Mouse (Mus musculus): Measurements from ENCODE around the gene Cnnm3. TPM values are rescaled to one million over a fixed set of nuclear protein-coding genes. Genes with fewer than 3 reads are reported as not detected.

The Cnnm3 gene
- total RNA-seq, 1 experiment = 28.6 TPM

DNA sequence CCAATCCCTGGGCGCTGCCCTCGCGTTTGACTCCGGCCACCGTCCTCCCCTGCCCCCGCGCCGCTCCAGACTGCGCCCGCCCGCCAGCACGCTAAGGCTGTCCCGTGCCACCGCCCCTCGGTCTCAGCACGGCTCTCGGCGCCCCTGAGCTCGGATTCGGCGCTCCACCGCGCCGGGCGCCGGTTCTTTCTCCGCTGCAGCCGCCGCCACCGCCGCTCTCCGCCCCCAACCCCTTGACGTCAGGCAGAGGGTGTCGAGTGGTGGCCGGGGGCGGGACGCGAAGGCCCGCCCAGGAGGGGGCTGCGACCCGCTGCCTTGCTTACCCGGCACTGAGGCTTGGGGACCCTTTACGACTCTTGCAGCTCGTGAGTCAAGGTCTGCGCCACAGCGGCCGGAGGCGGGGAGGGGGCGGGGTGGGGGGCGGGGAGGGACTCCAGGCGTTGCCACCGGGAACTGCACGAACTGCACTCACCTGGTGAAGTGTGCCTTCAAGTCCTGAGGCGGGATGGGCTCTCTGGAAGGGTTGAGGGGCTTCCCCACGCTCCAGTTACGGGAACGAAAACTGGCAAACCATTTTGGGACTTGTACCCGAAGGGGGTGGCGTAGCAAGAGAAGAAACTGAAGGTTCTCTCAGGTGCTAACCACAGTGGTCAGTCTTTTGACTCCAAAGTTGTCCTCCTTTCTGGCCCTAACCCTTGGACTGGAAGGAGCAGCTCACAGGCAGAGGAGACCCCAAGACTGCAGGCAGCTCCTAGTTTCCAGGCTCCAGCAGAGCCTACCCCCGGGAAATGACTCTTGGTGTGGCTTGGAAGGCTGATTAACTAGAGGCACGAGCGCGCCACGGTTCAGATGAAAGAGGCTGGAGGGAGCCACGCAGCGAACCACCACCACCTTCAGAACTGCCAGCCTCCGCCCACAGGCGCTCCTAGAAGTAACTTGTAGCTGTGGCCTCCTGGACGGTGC, 46.6 kb downstream of the Cnnm3 start, which contains the start of gene Sema4c:
Gene Sema4c, minus strand, starts transcription at position 319 of the 963 bp plus-strand sequence.
- TF ChIP-seq MAFK (IDR thresholded peaks at IDR 0.05; ENCODE audit: insufficient read depth, low read depth, low read length) = no peak
- no peak for TF ChIP-seq ZNF384 (IDR thresholded peaks at IDR 0.05; ENCODE audit: low read depth, low read length)
- TF ChIP-seq HCFC1 (IDR thresholded peaks at IDR 0.05; ENCODE audit: borderline replicate concordance, insufficient read depth, low read length) = no peak
- TF ChIP-seq ZC3H11A (IDR thresholded peaks at IDR 0.05; ENCODE audit: borderline replicate concordance, low read depth, low read length) = no peak
- no peak for TF ChIP-seq CHD2 (IDR thresholded peaks at IDR 0.05; ENCODE audit: low read depth, low read length)
- peaks cover 3 to 16% of the 10 kb centered on the region in 2 experiments; a peak in 2 of 4 replicates for H3K4me1 ChIP-seq (ENCODE audit: control insufficient read depth in 2 of 2, insufficient read depth in 2 of 2, low read length in 2 of 2, poor library complexity in 1 of 2)
- H3K9me3 ChIP-seq (ENCODE audit: control insufficient read depth, insufficient read depth, low read depth, low read length) = no peaks in the 10 kb centered on the region
- no peaks in the 10 kb centered on the region; the same call in 1 of the 2 replicates for H3K36me3 ChIP-seq (ENCODE audit: control insufficient read depth, insufficient read depth, low read length, poor library complexity, severe bottlenecking)
- no peak within 1 kb of the TSS for H3K27ac ChIP-seq (ENCODE audit: insufficient read depth, low read depth, low read length, poor library complexity, severe bottlenecking)
- peak within 1 kb of the TSS; percentile 89 to 97 for H3K4me3 ChIP-seq (ENCODE audit: insufficient read depth in 1 of 2, low read depth in 1 of 2, low read length in 2 of 2, poor library complexity in 1 of 2, severe bottlenecking in 1 of 2)
- peak within 1 kb of the TSS; percentile 49 for H3K9ac ChIP-seq (ENCODE audit: insufficient read depth, low read depth, low read length, poor library complexity, severe bottlenecking)
- in situ Hi-C loops (cut with MboI; ENCODE audit: low sequenced_read_pairs in 2 of 2, unreplicated experiment in 2 of 2) = no loop called here
- DNase-seq (ENCODE audit: low read depth, low spot score) = peak; percentile 60

DNA sequence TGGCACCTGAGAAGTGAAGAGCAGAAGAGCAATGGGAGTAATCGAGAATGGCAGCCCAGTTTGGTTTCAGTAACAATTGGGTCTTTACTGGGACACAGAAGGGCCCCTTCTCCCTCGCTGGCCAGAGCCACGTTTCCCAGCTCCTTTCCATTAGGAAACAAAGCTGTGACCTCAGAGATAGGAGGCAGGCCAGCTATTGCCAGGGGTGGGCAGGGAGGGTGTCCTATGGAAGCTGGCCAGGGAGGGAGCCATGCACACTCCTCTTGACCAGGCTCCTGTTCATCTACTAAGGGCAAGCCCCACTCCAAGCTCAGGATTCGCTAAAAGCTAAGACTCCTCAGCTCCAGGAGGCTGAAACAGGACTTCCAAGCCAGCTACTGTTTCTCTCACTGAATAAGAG, 47.6 kb downstream of the Cnnm3 start:
- in situ Hi-C loops (cut with MboI; ENCODE audit: low sequenced_read_pairs in 2 of 2, unreplicated experiment in 2 of 2) = no loop called here
- Histone ChIP-seq H3K9me3 (ENCODE audit: control insufficient read depth, insufficient read depth, low read depth, low read length) (no peaks in the 10 kb centered on the region), H3K9ac (ENCODE audit: insufficient read depth, low read depth, low read length, poor library complexity, severe bottlenecking) (no peak overlapping the region), H3K4me3 (ENCODE audit: insufficient read depth in 1 of 2, low read depth in 1 of 2, low read length in 2 of 2, poor library complexity in 1 of 2, severe bottlenecking in 1 of 2) (peak overlapping the region in 1 of 2 experiments; percentile 97; a peak in 1 of 4 replicates), H3K36me3 (ENCODE audit: control insufficient read depth, insufficient read depth, low read length, poor library complexity, severe bottlenecking) (no peaks in the 10 kb centered on the region), H3K27ac (ENCODE audit: insufficient read depth, low read depth, low read length, poor library complexity, severe bottlenecking) (no peak overlapping the region), H3K4me1 (ENCODE audit: control insufficient read depth in 2 of 2, insufficient read depth in 2 of 2, low read length in 2 of 2, poor library complexity in 1 of 2) (peaks cover 3 to 16% of the 10 kb centered on the region in 2 experiments; a peak in 2 of 4 replicates)
- TF ChIP-seq ZC3H11A (IDR thresholded peaks at IDR 0.05; ENCODE audit: borderline replicate concordance, low read depth, low read length) = no peak
- no peak for TF ChIP-seq HCFC1 (IDR thresholded peaks at IDR 0.05; ENCODE audit: borderline replicate concordance, insufficient read depth, low read length)
- TF ChIP-seq MAFK (IDR thresholded peaks at IDR 0.05; ENCODE audit: insufficient read depth, low read depth, low read length) = no peak
- no peak for TF ChIP-seq ZNF384 (IDR thresholded peaks at IDR 0.05; ENCODE audit: low read depth, low read length)
- no peak for TF ChIP-seq CHD2 (IDR thresholded peaks at IDR 0.05; ENCODE audit: low read depth, low read length)
- no peak for DNase-seq (ENCODE audit: low read depth, low spot score)

DNA sequence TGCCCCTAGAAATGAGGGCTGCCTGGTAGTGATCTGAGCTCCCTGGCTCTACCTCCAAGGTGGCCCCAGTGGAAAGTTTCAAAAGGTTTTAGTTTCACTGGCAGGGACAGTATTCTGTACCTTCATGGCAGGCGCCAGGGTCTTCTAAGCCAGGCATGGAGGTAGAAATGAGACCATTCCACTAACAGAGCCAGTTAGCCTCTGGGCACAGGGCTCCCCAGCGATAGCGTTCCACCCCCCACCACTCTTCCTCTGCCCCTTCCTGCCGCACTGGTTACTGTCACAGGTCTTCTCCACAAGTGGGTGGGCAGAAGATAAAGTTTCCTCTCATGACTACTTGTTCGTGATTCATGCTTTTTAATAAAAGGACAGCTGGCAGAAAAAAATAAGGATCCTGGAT, 48.2 kb downstream of the Cnnm3 start:
- no peak overlapping the region for H3K4me3 ChIP-seq (ENCODE audit: insufficient read depth in 1 of 2, low read depth in 1 of 2, low read length in 2 of 2, poor library complexity in 1 of 2, severe bottlenecking in 1 of 2)

DNA sequence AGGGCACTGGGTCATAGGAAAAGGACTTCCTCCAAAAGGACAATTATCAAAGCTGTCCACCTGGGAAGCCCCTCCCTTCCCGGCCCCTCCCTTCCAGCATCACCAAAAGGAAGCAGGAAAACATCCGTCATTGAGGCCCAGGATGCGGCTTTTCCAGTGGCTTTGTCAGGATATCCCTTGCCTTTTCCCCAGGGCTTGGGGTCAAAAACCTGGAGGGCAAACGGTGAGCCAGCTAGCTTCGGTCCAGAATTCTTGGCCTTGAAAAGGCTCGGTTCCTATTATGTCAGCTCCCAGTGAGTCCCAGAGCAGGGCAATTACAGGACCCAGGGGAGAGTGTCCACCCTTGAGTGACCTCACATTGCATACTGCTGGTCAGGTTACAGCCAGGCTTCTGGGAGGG, 49.2 kb downstream of the Cnnm3 start:
- no peak overlapping the region for H3K9ac ChIP-seq (ENCODE audit: insufficient read depth, low read depth, low read length, poor library complexity, severe bottlenecking)
- no peaks in the 10 kb centered on the region for H3K36me3 ChIP-seq (ENCODE audit: control insufficient read depth, insufficient read depth, low read length, poor library complexity, severe bottlenecking)
- no peak overlapping the region for H3K27ac ChIP-seq (ENCODE audit: insufficient read depth, low read depth, low read length, poor library complexity, severe bottlenecking)
- DNase-seq (ENCODE audit: low read depth, low spot score) = no peak
- no peak overlapping the region for H3K4me3 ChIP-seq (ENCODE audit: insufficient read depth in 1 of 2, low read depth in 1 of 2, low read length in 2 of 2, poor library complexity in 1 of 2, severe bottlenecking in 1 of 2)
- TF ChIP-seq HCFC1 (IDR thresholded peaks at IDR 0.05; ENCODE audit: borderline replicate concordance, insufficient read depth, low read length) (no peak), CHD2 (IDR thresholded peaks at IDR 0.05; ENCODE audit: low read depth, low read length) (no peak), ZNF384 (IDR thresholded peaks at IDR 0.05; ENCODE audit: low read depth, low read length) (no peak), ZC3H11A (IDR thresholded peaks at IDR 0.05; ENCODE audit: borderline replicate concordance, low read depth, low read length) (no peak), MAFK (IDR thresholded peaks at IDR 0.05; ENCODE audit: insufficient read depth, low read depth, low read length) (no peak)
- H3K4me1 ChIP-seq (ENCODE audit: control insufficient read depth in 2 of 2, insufficient read depth in 2 of 2, low read length in 2 of 2, poor library complexity in 1 of 2) = peaks cover 0 to 9% of the 10 kb centered on the region in 2 experiments; a peak in 2 of 4 replicates
- in situ Hi-C loops (cut with MboI; ENCODE audit: low sequenced_read_pairs in 2 of 2, unreplicated experiment in 2 of 2) = no loop called here
- no peaks in the 10 kb centered on the region for H3K9me3 ChIP-seq (ENCODE audit: control insufficient read depth, insufficient read depth, low read depth, low read length)

More for the DNA sequence above, 48.2 kb downstream of the Cnnm3 start:
- H3K27ac ChIP-seq (ENCODE audit: insufficient read depth, low read depth, low read length, poor library complexity, severe bottlenecking) = no peak overlapping the region
- H3K9me3 ChIP-seq (ENCODE audit: control insufficient read depth, insufficient read depth, low read depth, low read length) = no peaks in the 10 kb centered on the region
- TF ChIP-seq MAFK (IDR thresholded peaks at IDR 0.05; ENCODE audit: insufficient read depth, low read depth, low read length) (no peak), ZNF384 (IDR thresholded peaks at IDR 0.05; ENCODE audit: low read depth, low read length) (no peak), CHD2 (IDR thresholded peaks at IDR 0.05; ENCODE audit: low read depth, low read length) (no peak), HCFC1 (IDR thresholded peaks at IDR 0.05; ENCODE audit: borderline replicate concordance, insufficient read depth, low read length) (no peak), ZC3H11A (IDR thresholded peaks at IDR 0.05; ENCODE audit: borderline replicate concordance, low read depth, low read length) (no peak)
- peaks cover 2 to 16% of the 10 kb centered on the region in 2 experiments; a peak in 2 of 4 replicates for H3K4me1 ChIP-seq (ENCODE audit: control insufficient read depth in 2 of 2, insufficient read depth in 2 of 2, low read length in 2 of 2, poor library complexity in 1 of 2)
- no peak overlapping the region for H3K9ac ChIP-seq (ENCODE audit: insufficient read depth, low read depth, low read length, poor library complexity, severe bottlenecking)
- no peak for DNase-seq (ENCODE audit: low read depth, low spot score)
- no peaks in the 10 kb centered on the region for H3K36me3 ChIP-seq (ENCODE audit: control insufficient read depth, insufficient read depth, low read length, poor library complexity, severe bottlenecking)
- in situ Hi-C loops (cut with MboI; ENCODE audit: low sequenced_read_pairs in 2 of 2, unreplicated experiment in 2 of 2) = no loop called here
